Mouse (Mus musculus): ENCODE data around the gene Gtf2h4. TPM values are rescaled to one million over a fixed set of nuclear protein-coding genes. Genes with fewer than 3 reads are reported as not detected.

Gene Gtf2h4
- 15.6 and 17.6 TPM in 2 replicates for polyA plus RNA-seq (2012; rRNA removed)

DNA sequence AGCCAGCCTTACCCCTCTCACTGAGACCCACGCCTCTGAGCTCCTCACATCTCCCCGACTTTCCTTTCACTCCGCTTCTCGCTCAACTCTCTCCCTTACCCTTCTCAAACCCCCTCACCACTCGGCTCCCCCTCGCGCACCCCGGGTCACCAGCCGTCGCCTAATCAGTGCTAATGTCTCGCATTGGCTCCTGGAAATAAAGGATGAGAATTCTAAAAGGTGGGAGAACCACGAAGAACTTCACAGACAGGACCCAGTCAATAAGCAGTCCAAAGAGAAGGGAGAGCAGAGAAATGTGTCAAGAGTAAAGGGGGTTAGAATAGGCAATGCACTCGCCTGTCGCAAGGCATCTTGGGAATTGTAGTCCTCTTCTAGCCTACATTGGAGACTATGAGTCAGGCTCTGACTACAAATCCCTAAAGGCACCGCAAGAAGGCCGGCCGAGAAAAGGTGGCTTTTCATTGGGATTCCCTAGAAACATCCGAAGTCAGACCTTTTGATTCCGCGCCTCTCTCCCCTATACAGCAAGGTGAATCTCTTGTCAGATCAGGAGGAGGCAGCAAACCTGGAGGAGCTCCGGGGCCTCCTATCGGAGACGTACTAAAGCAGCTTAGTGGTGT lies at the start of gene Gtf2h4:
TSS of gene Gtf2h4 (minus strand) at position 324 of the 620 bp plus-strand sequence.

DNA sequence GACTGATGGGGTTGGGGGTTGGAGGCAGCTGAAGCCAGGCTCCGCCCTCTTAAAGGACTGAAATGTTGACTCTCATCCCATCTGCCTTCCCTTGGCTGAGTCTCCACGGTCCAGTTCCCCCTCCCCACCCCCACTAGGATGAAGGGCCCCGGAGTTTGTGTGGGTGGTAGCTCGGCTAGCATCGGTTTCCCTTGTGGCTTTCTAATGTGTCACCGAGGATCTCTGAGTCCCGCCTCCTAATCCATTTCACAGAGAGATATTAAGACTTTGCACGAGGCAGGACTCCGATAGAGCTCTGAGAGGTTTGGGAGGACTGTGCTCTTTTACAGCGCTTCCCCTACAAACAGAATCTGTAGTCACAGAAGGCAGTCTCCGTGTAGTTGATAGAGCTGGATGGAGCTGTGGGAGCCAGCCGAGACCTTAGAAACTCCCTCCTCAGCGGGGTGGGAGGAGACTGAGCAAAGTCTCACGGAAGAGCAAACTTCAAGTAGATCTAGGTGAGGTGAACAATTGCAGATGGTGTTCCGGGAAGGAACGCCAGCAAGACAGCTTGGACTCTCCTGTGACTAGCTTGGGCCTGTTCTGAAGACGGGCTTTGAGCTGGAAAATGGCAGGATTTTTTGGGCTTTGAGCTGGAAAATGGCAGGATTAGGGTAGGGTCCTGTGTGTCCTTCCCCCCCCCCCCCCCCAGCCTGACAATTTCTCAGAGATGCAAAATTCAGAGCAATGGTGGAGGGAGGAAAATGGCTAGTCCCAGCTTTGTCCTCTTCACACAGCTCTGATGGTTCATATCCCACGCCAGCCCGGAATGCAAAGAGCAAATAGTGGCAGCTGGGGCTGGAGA lies 31.3 kb upstream of the Gtf2h4 start, which contains the start of gene Ddr1:
TSS of gene Ddr1 (minus strand) at position 1 of the 844 bp plus-strand sequence.

DNA sequence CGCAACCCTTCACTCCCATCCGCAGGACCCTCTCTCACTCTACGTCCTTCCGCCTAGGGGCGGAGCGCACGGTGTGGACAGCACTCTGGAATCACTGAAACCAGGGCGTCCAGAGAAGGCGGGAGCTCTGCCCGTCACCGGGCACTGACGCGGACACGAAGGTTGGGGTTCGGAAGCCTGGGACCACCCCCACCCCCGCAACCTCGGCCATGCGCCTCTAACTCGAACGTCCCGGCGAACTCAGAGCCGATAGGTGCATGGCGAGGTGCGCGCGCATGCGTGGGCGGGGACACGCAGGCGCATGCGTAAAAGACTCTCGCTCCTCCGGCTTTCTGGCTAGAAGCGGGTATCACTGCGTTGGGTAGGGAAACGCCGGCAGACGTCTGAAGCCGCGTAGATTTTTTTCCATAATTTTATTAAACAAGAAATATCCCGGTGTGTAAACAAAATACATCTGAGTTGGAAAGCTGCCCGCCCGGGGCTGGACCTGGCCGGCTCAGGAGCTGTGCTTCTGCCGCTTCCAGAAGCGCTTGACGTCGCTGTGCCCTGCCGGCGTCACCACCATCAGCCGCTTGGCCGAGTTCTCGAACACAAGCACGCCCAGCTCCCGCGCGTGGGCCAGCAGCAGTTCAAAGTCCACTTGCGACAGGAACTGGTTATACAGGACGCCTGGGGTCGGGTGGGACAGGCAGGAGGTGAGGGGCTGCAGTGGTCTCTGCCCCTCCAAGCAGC lies 6.0 kb downstream of the Gtf2h4 start, which contains the start of gene Vars2:
TSS of gene Vars2 (minus strand) at position 259 of the 732 bp plus-strand sequence.

DNA sequence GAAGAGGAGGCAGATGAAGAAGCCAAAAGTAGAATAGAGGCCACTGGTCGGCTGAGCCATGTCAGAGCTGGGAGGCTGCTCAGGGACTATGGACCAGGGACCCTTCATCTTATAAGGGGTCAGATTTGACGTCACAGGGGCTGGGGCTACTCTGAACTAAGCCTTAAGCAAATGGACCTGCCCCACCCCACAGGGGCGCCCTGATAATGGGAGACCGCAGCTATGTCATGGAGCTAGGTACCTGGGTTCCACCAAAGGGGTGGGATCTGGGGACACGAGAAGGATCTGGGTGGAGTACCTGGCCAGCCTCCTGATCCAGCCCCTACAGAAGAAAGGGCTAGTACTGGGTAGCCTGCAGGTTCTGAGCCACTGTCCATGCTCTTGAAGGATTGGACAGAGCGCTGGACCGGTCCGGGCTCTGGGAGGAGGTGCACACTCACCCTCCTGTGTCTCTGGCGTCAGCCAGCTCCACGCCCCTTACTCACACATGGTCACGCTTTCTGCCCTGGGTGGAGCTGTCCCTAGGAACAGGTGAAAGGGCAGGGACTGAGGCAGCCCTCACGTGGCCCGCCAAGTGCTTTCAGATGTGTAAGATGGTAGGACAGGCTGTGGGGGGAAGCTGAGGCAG lies 29.8 kb downstream of the Gtf2h4 start, which contains the start of gene Mucl3:
TSS of gene Mucl3 (minus strand) at position 87 of the 628 bp plus-strand sequence.

DNA sequence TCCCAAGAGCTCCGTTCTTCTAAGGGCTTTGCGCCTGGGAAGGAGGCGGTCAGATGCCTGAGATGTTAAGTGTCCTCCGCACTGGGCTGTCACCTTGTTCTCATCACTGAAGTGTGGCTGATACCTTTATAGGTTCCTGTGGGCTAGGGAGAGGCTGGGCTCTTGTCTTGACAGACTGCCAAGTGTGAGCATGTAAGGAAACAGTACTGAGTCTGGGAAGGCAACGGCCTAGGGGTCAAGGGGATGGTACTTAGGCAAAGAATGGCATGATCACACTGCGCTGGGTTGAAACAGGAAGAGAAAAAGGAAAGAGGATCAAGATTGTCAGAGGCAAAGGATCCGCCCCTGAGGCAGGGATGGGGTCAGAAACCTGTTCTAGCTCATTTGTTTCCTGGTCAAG lies 47.0 kb downstream of the Gtf2h4 start, which contains the start of gene Gm9573:
TSS of gene Gm9573 (minus strand) at position 101 of the 400 bp plus-strand sequence.

Other genes with a start within 250 kb of the Gtf2h4 start
- gene H2-Q6, start 248.9 kb downstream of the Gtf2h4 start, polyA plus RNA-seq (2012; rRNA removed) = 10.0 and 11.4 TPM in 2 replicates
- gene H2-Q7, start 234.6 kb downstream of the Gtf2h4 start, polyA plus RNA-seq (2012; rRNA removed) = 20.5 and 21.9 TPM in 2 replicates
- 112 and 136 TPM in 2 replicates for gene H2-Q10, start 203.7 kb downstream of the Gtf2h4 start, polyA plus RNA-seq (2012; rRNA removed)
- gene Pou5f1, start 167.7 kb downstream of the Gtf2h4 start, polyA plus RNA-seq (2012; rRNA removed) = not detected in 2 replicates
- 27.3 and 35.3 TPM in 2 replicates for gene Tcf19, start 156.9 kb downstream of the Gtf2h4 start, polyA plus RNA-seq (2012; rRNA removed)
- 9.6 and 9.9 TPM in 2 replicates for gene Cchcr1, start 156.6 kb downstream of the Gtf2h4 start, polyA plus RNA-seq (2012; rRNA removed)
- 0.03 and 0.12 TPM in 2 replicates for gene Psors1c2, start 140.5 kb downstream of the Gtf2h4 start, polyA plus RNA-seq (2012; rRNA removed)
- gene Cdsn, start 121.6 kb downstream of the Gtf2h4 start, polyA plus RNA-seq (2012; rRNA removed) = 0.02 TPM in 1 of 2 replicates, not detected in the other
- not detected in 2 replicates for gene 2300002M23Rik, start 106.3 kb downstream of the Gtf2h4 start, polyA plus RNA-seq (2012; rRNA removed)
- not detected in 2 replicates for gene Sfta2, start 72.2 kb downstream of the Gtf2h4 start, polyA plus RNA-seq (2012; rRNA removed)
- gene Gm9573, start 47.1 kb downstream of the Gtf2h4 start, polyA plus RNA-seq (2012; rRNA removed) = not detected in 2 replicates
- gene Mucl3, start 30.0 kb downstream of the Gtf2h4 start, polyA plus RNA-seq (2012; rRNA removed) = 0.02 TPM in 1 of 2 replicates, not detected in the other
- 7.1 and 7.8 TPM in 2 replicates for gene Vars2, start 6.1 kb downstream of the Gtf2h4 start, polyA plus RNA-seq (2012; rRNA removed)
- 0.91 and 1.4 TPM in 2 replicates for gene Ddr1, start 30.9 kb upstream of the Gtf2h4 start, polyA plus RNA-seq (2012; rRNA removed)
- 7.2 and 9.8 TPM in 2 replicates for gene Ier3, start 147.9 kb upstream of the Gtf2h4 start, polyA plus RNA-seq (2012; rRNA removed)
- gene Flot1, start 149.5 kb upstream of the Gtf2h4 start, polyA plus RNA-seq (2012; rRNA removed) = 31.6 and 34.3 TPM in 2 replicates
- 448 and 489 TPM in 2 replicates for gene Tubb5, start 164.6 kb upstream of the Gtf2h4 start, polyA plus RNA-seq (2012; rRNA removed)
- 10.0 and 10.7 TPM in 2 replicates for gene Mdc1, start 167.8 kb upstream of the Gtf2h4 start, polyA plus RNA-seq (2012; rRNA removed)
- 13.3 and 17.0 TPM in 2 replicates for gene Nrm, start 187.6 kb upstream of the Gtf2h4 start, polyA plus RNA-seq (2012; rRNA removed)
- gene Ppp1r18, start 191.9 kb upstream of the Gtf2h4 start, polyA plus RNA-seq (2012; rRNA removed) = 9.1 and 9.3 TPM in 2 replicates
- gene Dhx16, start 206.1 kb upstream of the Gtf2h4 start, polyA plus RNA-seq (2012; rRNA removed) = 42.6 and 44.7 TPM in 2 replicates
- 11.3 and 15.3 TPM in 2 replicates for gene 2310061I04Rik, start 223.7 kb upstream of the Gtf2h4 start, polyA plus RNA-seq (2012; rRNA removed)
- gene Atat1, start 236.3 kb upstream of the Gtf2h4 start, polyA plus RNA-seq (2012; rRNA removed) = 8.2 and 8.5 TPM in 2 replicates
- 44.9 and 55.3 TPM in 2 replicates for gene Mrps18b, start 242.7 kb upstream of the Gtf2h4 start, polyA plus RNA-seq (2012; rRNA removed)
- 13.3 and 16.4 TPM in 2 replicates for gene Ppp1r10, start 242.7 kb upstream of the Gtf2h4 start, polyA plus RNA-seq (2012; rRNA removed)

Measured in liver, embryonic 14 days (tissue).